Mouse (Mus musculus): Measurements from ENCODE around the gene Pitpnm3.

The Pitpnm3 gene

GRCm38 (mm10) chr11:72095994-72096393, 39.6 kb downstream of the Pitpnm3 start:
- no peak for DNase-seq (ENCODE audit: low read depth, low spot score)

GRCm38 (mm10) chr11:72094442-72094841, 41.1 kb downstream of the Pitpnm3 start:
- no peak for DNase-seq (ENCODE audit: low read depth, low spot score)

GRCm38 (mm10) chr11:72092390-72092789, 43.2 kb downstream of the Pitpnm3 start:
- no peak for DNase-seq (ENCODE audit: low read depth, low spot score)

- peak; percentile 27 for DNase-seq (ENCODE audit: low read depth, low spot score)
Measured at GRCm38 (mm10) chr11:72086251-72087046, 49.1 kb downstream of the Pitpnm3 start.

- no peak for DNase-seq (ENCODE audit: low read depth, low spot score)
Measured at GRCm38 (mm10) chr11:72084337-72084736, 51.2 kb downstream of the Pitpnm3 start.

- no peak for DNase-seq (ENCODE audit: low read depth, low spot score)
Measured at GRCm38 (mm10) chr11:72082601-72083000, 53.0 kb downstream of the Pitpnm3 start.

- DNase-seq (ENCODE audit: low read depth, low spot score): no peak
Measured at GRCm38 (mm10) chr11:72080461-72080860, 55.1 kb downstream of the Pitpnm3 start.

GRCm38 (mm10) chr11:72078647-72079046, 56.9 kb downstream of the Pitpnm3 start:
- DNase-seq (ENCODE audit: low read depth, low spot score): no peak

GRCm38 (mm10) chr11:72078056-72078455, 57.5 kb downstream of the Pitpnm3 start:
- DNase-seq (ENCODE audit: low read depth, low spot score): peak; percentile 48

- DNase-seq (ENCODE audit: low read depth, low spot score): no peak
Measured at GRCm38 (mm10) chr11:72074230-72074629, 61.3 kb downstream of the Pitpnm3 start.

- no peak for DNase-seq (ENCODE audit: low read depth, low spot score)
Measured at GRCm38 (mm10) chr11:72072331-72072905, 63.2 kb downstream of the Pitpnm3 start.

GRCm38 (mm10) chr11:72070733-72071132, 64.8 kb downstream of the Pitpnm3 start:
- DNase-seq (ENCODE audit: low read depth, low spot score): no peak

GRCm38 (mm10) chr11:72068026-72068425, 67.6 kb downstream of the Pitpnm3 start:
- no peak for DNase-seq (ENCODE audit: low read depth, low spot score)

GRCm38 (mm10) chr11:72067326-72067725, 68.3 kb downstream of the Pitpnm3 start:
- no peak for DNase-seq (ENCODE audit: low read depth, low spot score)

GRCm38 (mm10) chr11:72066330-72066729, 69.2 kb downstream of the Pitpnm3 start:
- peak; percentile 46 for DNase-seq (ENCODE audit: low read depth, low spot score)

GRCm38 (mm10) chr11:72065103-72065502, 70.5 kb downstream of the Pitpnm3 start:
- no peak for DNase-seq (ENCODE audit: low read depth, low spot score)

- DNase-seq (ENCODE audit: low read depth, low spot score): no peak
Measured at GRCm38 (mm10) chr11:72064414-72064813, 71.2 kb downstream of the Pitpnm3 start.

GRCm38 (mm10) chr11:72061093-72061620, 74.4 kb downstream of the Pitpnm3 start:
- DNase-seq (ENCODE audit: low read depth, low spot score): no peak

- DNase-seq (ENCODE audit: low read depth, low spot score): peak; percentile 58
Measured at GRCm38 (mm10) chr11:72060416-72060815, 75.2 kb downstream of the Pitpnm3 start.

GRCm38 (mm10) chr11:72057166-72057565, 78.4 kb downstream of the Pitpnm3 start:
- no peak for DNase-seq (ENCODE audit: low read depth, low spot score)

- DNase-seq (ENCODE audit: low read depth, low spot score): no peak
Measured at GRCm38 (mm10) chr11:72055176-72055575, 80.4 kb downstream of the Pitpnm3 start.

GRCm38 (mm10) chr11:72052636-72053035, 82.9 kb downstream of the Pitpnm3 start:
- peak; percentile 75 for DNase-seq (ENCODE audit: low read depth, low spot score)

GRCm38 (mm10) chr11:72052221-72052620, 83.4 kb downstream of the Pitpnm3 start:
- no peak for DNase-seq (ENCODE audit: low read depth, low spot score)
